Mouse (Mus musculus) layer of hippocampus, adult 9-10 months (tissue): ENCODE data around the gene Fank1.

Experiments used
- DNase-seq: peaks from one replicate; pipeline ENCODE4 v3.0.0; 2022; ENCODE audit warnings: low spot score

Fank1 gene

GRCm38 (mm10) chr7:133768027-133768426 lies 8.6 kb upstream of the Fank1 start:
- no peak for DNase-seq

GRCm38 (mm10) chr7:133768517-133768916 lies 8.1 kb upstream of the Fank1 start:
- DNase-seq = no peak

GRCm38 (mm10) chr7:133775179-133775578 lies 1.5 kb upstream of the Fank1 start:
- DNase-seq = no peak

- no peak for DNase-seq
Measured at GRCm38 (mm10) chr7:133775796-133776625, 650 bp upstream of the Fank1 start.

- DNase-seq = no peak
Measured at GRCm38 (mm10) chr7:133781583-133781982, 4.9 kb downstream of the Fank1 start.

- DNase-seq = no peak
Measured at GRCm38 (mm10) chr7:133781991-133782390, 5.3 kb downstream of the Fank1 start.

- no peak for DNase-seq
Measured at GRCm38 (mm10) chr7:133782717-133783435, 6.2 kb downstream of the Fank1 start, which contains the start of gene Dhx32. Gene Dhx32 (minus strand): TSS chr7:133782726.

- DNase-seq = no peak
Measured at GRCm38 (mm10) chr7:133787571-133787970, 10.9 kb downstream of the Fank1 start.

GRCm38 (mm10) chr7:133788147-133788546 lies 11.5 kb downstream of the Fank1 start:
- DNase-seq = no peak

GRCm38 (mm10) chr7:133790171-133790570 lies 13.5 kb downstream of the Fank1 start:
- no peak for DNase-seq

- DNase-seq = no peak
Measured at GRCm38 (mm10) chr7:133790608-133791229, 14.1 kb downstream of the Fank1 start.

- DNase-seq = no peak
Measured at GRCm38 (mm10) chr7:133792771-133793170, 16.1 kb downstream of the Fank1 start.

- DNase-seq = no peak
Measured at GRCm38 (mm10) chr7:133793248-133794131, 16.8 kb downstream of the Fank1 start.

- DNase-seq = no peak
Measured at GRCm38 (mm10) chr7:133794720-133795119, 18.1 kb downstream of the Fank1 start.

GRCm38 (mm10) chr7:133799928-133800327 lies 23.3 kb downstream of the Fank1 start:
- DNase-seq = no peak

GRCm38 (mm10) chr7:133801823-133802222 lies 25.2 kb downstream of the Fank1 start:
- DNase-seq = no peak

- DNase-seq = peak; percentile 51
Measured at GRCm38 (mm10) chr7:133805614-133806175, 29.0 kb downstream of the Fank1 start.

GRCm38 (mm10) chr7:133812927-133813326 lies 36.3 kb downstream of the Fank1 start:
- no peak for DNase-seq

- peak; percentile 36 for DNase-seq
Measured at GRCm38 (mm10) chr7:133813331-133813730, 36.7 kb downstream of the Fank1 start.

GRCm38 (mm10) chr7:133823751-133824150 lies 47.1 kb downstream of the Fank1 start:
- DNase-seq = no peak

GRCm38 (mm10) chr7:133824579-133824978 lies 47.9 kb downstream of the Fank1 start:
- DNase-seq = no peak
